Mouse (Mus musculus) retina, postnatal 1 day (tissue): ENCODE results near the gene Bfsp1.

Source experiments
- DNase-seq: peaks from one replicate; pipeline ENCODE4 v3.0.0-alpha.2; 2012

Bfsp1 gene

GRCm38 (mm10) chr2:143789911-143790310 lies 73.1 kb downstream of the Bfsp1 start:
- no peak for DNase-seq

GRCm38 (mm10) chr2:143780310-143780709 lies 82.7 kb downstream of the Bfsp1 start:
- no peak for DNase-seq
